Mouse (Mus musculus) hindbrain, embryonic 15.5 days (tissue): ENCODE results near the gene Krt17. TPM values are rescaled to one million over a fixed set of nuclear protein-coding genes. Genes with fewer than 3 reads are reported as not detected.
"Not testable (repeated sequence)": the region's sequence is repeated elsewhere in the genome, so short reads cannot be mapped to it uniquely, and the experiment has no call there.

ENCODE experiments used
- ATAC-seq: fragments of 200-750 bp; cut with Nextera tagmentation; 2 replicates; pipeline ENCODE4 v1.8.0; 2017; ENCODE audit warnings: low read depth, moderate number of reproducible peaks, moderate TSS enrichment; ENCODE audit not compliant: low FRiP score
- H3K27ac ChIP-seq: fragments of 300-500 bp; sonication (generic); replicated peaks from 2 replicates; pipeline ENCODE4 v1.5.1; 2015; ENCODE audit warnings: mild to moderate bottlenecking, inconsistent platforms
- H3K27me3 ChIP-seq: fragments of 300-500 bp; sonication (generic); 2 replicates; pipeline ENCODE4 v1.6.1; 2015; ENCODE audit warnings: control low read depth, inconsistent platforms
- H3K36me3 ChIP-seq: fragments of 300-500 bp; sonication (generic); 2 replicates; pipeline ENCODE4 v1.6.1; 2015; ENCODE audit warnings: control low read depth, inconsistent platforms
- H3K4me1 ChIP-seq: fragments of 300-500 bp; sonication (generic); replicated peaks from 2 replicates; pipeline ENCODE4 v1.6.1; 2015; ENCODE audit warnings: control low read depth, inconsistent platforms
- H3K4me2 ChIP-seq: fragments of 300-500 bp; sonication (generic); 2 replicates; pipeline ENCODE4 v1.6.1; 2015; ENCODE audit warnings: moderate library complexity, mild to moderate bottlenecking, inconsistent platforms
- H3K4me3 ChIP-seq: fragments of 300-500 bp; sonication (generic); 2 replicates; pipeline ENCODE4 v1.5.1; 2015; ENCODE audit warnings: mild to moderate bottlenecking, inconsistent platforms
- H3K9ac ChIP-seq: fragments of 300-500 bp; sonication (generic); 2 replicates; pipeline ENCODE4 v1.6.1; 2015; ENCODE audit warnings: inconsistent platforms
- H3K9me3 ChIP-seq: fragments of 300-500 bp; sonication (generic); 2 replicates; pipeline ENCODE4 v1.6.1; 2016; ENCODE audit warnings: control low read depth, inconsistent platforms
- WGBS: fragments of 180-500 bp; shearing (Covaris S2); methylation state at CpG from one replicate; pipeline ENCODE4 v1.1.7; 2015; 5-methylcytosine and 5-hydroxymethylcytosine counted together
- polyA plus RNA-seq: library from polyadenylated mRNA; unstranded; fragments of >200 nt; fragmentation: Nextera tagmentation; extraction: Ambion mirVana; gene quantifications from 2 replicates; pipeline ENCODE4 v1.2.1, GENCODE M21; 2015

Krt17 gene
- polyA plus RNA-seq, 1 experiment from 2014 or later = 0.18 TPM

- no peak overlapping the region for H3K4me2 ChIP-seq
- no peak overlapping the region for H3K9ac ChIP-seq
- ATAC-seq = no peak
- no peaks in the 10 kb centered on the region for H3K27me3 ChIP-seq
- WGBS = 90% methylated on average over 9 of the region's 9 CpGs
- H3K4me1 ChIP-seq = no peaks in the 10 kb centered on the region
- H3K36me3 ChIP-seq = no peaks in the 10 kb centered on the region
- H3K27ac ChIP-seq = no peak overlapping the region
- H3K4me3 ChIP-seq = no peak overlapping the region
- H3K9me3 ChIP-seq = no peaks in the 10 kb centered on the region
Observed at GRCm38 (mm10) chr11:100259079-100259478, 1.8 kb downstream of the Krt17 start.

- Histone ChIP-seq H3K27ac (no peak overlapping the region), H3K27me3 (no peaks in the 10 kb centered on the region), H3K4me2 (no peak overlapping the region), H3K9ac (no peak overlapping the region), H3K4me3 (no peak overlapping the region), H3K9me3 (no peaks in the 10 kb centered on the region), H3K4me1 (no peaks in the 10 kb centered on the region), H3K36me3 (no peaks in the 10 kb centered on the region)
- ATAC-seq = no peak
- WGBS = 88% methylated on average over 1 of the region's 1 CpGs
Observed at GRCm38 (mm10) chr11:100257967-100258366, 2.9 kb downstream of the Krt17 start.

GRCm38 (mm10) chr11:100255514-100255913, 5.3 kb downstream of the Krt17 start:
- Histone ChIP-seq H3K9me3 (no peaks in the 10 kb centered on the region), H3K4me3 (no peak overlapping the region), H3K4me2 (no peak overlapping the region), H3K9ac (no peak overlapping the region), H3K4me1 (no peaks in the 10 kb centered on the region), H3K27ac (no peak overlapping the region), H3K36me3 (no peaks in the 10 kb centered on the region), H3K27me3 (no peaks in the 10 kb centered on the region)
- 95% methylated on average over 6 of the region's 6 CpGs for WGBS
- no peak for ATAC-seq

- Histone ChIP-seq H3K4me2 (no peak overlapping the region), H3K27me3 (no peaks in the 10 kb centered on the region), H3K4me3 (no peak overlapping the region), H3K36me3 (no peaks in the 10 kb centered on the region), H3K4me1 (no peaks in the 10 kb centered on the region), H3K9me3 (no peaks in the 10 kb centered on the region), H3K27ac (no peak overlapping the region), H3K9ac (no peak overlapping the region)
- WGBS = 77% methylated on average over 5 of the region's 5 CpGs
- ATAC-seq = no peak
Observed at GRCm38 (mm10) chr11:100254360-100255090, 6.3 kb downstream of the Krt17 start.

GRCm38 (mm10) chr11:100248852-100249465, 11.9 kb downstream of the Krt17 start, which contains the start of gene Krt16:
Gene Krt16 (minus strand): TSS chr11:100248902.
- ATAC-seq = no peak
- H3K9me3 ChIP-seq = no peaks in the 10 kb centered on the region
- H3K4me2 ChIP-seq = no peak within 1 kb of the TSS
- WGBS = 91% methylated on average over 7 of the region's 7 CpGs
- H3K36me3 ChIP-seq = no peaks in the 10 kb centered on the region
- H3K27me3 ChIP-seq = no peaks in the 10 kb centered on the region
- no peak within 1 kb of the TSS for H3K4me3 ChIP-seq
- H3K4me1 ChIP-seq = no peaks in the 10 kb centered on the region
- H3K27ac ChIP-seq = no peak within 1 kb of the TSS
- H3K9ac ChIP-seq = no peak within 1 kb of the TSS

DNA sequence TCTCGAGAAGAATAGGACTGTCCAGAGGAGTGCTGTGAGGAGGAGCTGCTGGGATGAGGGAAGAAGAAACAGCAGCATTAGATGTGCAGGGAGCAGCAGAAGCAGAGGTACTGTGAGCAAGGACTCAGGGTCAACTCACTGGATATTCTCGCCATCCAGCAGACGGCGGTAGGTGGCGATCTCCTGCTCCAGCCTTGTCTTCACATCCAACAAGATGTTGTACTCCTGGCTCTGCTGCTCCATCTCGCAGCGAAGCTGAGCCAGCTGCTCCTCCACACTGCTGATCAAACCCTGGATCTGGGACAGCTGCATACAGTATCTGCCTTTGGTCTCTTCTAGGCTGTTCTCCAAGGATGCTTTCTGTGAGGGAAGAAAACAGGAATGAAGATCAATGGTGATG, 14.4 kb downstream of the Krt17 start:
- ATAC-seq = not testable (repeated sequence)
- 75% methylated on average over 7 of the region's 7 CpGs for WGBS

DNA sequence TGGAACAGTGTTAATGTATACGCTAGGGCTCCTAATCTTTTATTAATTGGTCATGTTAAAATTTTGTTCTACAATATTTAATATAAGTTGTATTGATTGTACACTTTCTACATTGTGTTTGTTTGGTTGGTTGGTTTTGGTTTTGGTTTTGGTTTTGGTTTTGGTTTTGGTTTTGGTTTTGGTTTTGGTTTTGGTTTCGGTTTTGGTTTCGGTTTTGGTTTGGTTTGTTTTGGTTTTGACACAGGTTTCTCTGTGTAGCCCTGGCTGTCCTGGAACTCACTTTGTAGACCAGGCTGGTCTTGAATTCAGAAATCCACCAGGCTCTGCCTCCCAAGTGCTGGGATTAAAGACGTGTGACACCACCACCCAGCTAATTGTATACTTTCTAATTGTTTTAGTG, 20.6 kb downstream of the Krt17 start:
- not testable (repeated sequence) for H3K27me3 ChIP-seq, H3K9ac ChIP-seq, ATAC-seq, H3K4me3 ChIP-seq, H3K4me1 ChIP-seq, H3K36me3 ChIP-seq, H3K4me2 ChIP-seq, H3K27ac ChIP-seq
- 0 out of 2 replicates have a peak, but pooled peaks cover 11% of the 10 kb centered on the region for H3K9me3 ChIP-seq
- WGBS = 91% methylated on average over 4 of the region's 4 CpGs

More for the DNA sequence above, 14.4 kb downstream of the Krt17 start:
- H3K27me3 ChIP-seq, H3K9ac ChIP-seq, H3K4me2 ChIP-seq, H3K4me1 ChIP-seq, H3K9me3 ChIP-seq, H3K4me3 ChIP-seq, H3K27ac ChIP-seq, H3K36me3 ChIP-seq: not testable (repeated sequence)

DNA sequence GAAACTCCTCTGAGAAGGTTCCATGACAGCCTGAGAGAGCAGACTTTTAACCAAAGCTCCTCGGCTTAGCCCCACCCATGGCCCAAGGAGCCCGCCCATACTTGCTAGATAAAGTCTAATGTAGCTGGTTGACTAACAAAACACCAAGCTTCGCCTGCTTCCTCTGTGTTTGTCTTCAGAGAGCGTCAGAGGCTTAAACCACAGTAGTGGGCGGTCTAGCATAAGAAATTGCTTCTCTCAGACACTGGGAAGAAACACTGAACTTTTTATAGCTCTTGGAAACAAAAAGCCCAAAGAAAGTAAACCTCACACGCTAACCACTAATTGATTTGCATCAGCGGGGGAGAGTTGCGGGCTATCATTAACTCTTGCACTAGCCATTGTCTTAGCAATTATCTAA, 39.1 kb downstream of the Krt17 start:
- Histone ChIP-seq H3K9me3 (peaks cover 7% of the 10 kb centered on the region; the same call in 1 of the 2 replicates), H3K9ac (no peak overlapping the region), H3K27ac (no peak overlapping the region), H3K36me3 (no peaks in the 10 kb centered on the region), H3K4me2 (no peak overlapping the region), H3K4me3 (no peak overlapping the region), H3K4me1 (no peaks in the 10 kb centered on the region), H3K27me3 (no peaks in the 10 kb centered on the region)
- WGBS = 64% methylated on average over 8 of the region's 8 CpGs
- ATAC-seq = no peak

GRCm38 (mm10) chr11:100219304-100219703, 41.5 kb downstream of the Krt17 start:
- H3K4me2 ChIP-seq = no peak overlapping the region
- H3K9me3 ChIP-seq = no peaks in the 10 kb centered on the region
- H3K36me3 ChIP-seq = no peaks in the 10 kb centered on the region
- no peak overlapping the region for H3K4me3 ChIP-seq
- 93% methylated on average over 4 of the region's 4 CpGs for WGBS
- ATAC-seq = no peak
- H3K9ac ChIP-seq = no peak overlapping the region
- H3K27ac ChIP-seq = no peak overlapping the region
- no peaks in the 10 kb centered on the region for H3K4me1 ChIP-seq
- H3K27me3 ChIP-seq = no peaks in the 10 kb centered on the region

- no peaks in the 10 kb centered on the region for H3K4me1 ChIP-seq
- H3K4me2 ChIP-seq = no peak overlapping the region
- H3K9ac ChIP-seq = no peak overlapping the region
- no peak overlapping the region for H3K4me3 ChIP-seq
- no peaks in the 10 kb centered on the region for H3K36me3 ChIP-seq
- no peaks in the 10 kb centered on the region for H3K9me3 ChIP-seq
- whole genome bisulfite sequencing = 68% methylated on average over 6 of the region's 6 CpGs
- no peak overlapping the region for H3K27ac ChIP-seq
- H3K27me3 ChIP-seq = no peaks in the 10 kb centered on the region
- no peak for ATAC-seq
Observed at GRCm38 (mm10) chr11:100208542-100208941, 52.3 kb downstream of the Krt17 start.

- no peak within 1 kb of the TSS for H3K4me3 ChIP-seq
- H3K9ac ChIP-seq = no peak within 1 kb of the TSS
- no peaks in the 10 kb centered on the region for H3K27me3 ChIP-seq
- ATAC-seq = no peak
- 90% methylated on average over 8 of the region's 8 CpGs for WGBS
- no peaks in the 10 kb centered on the region for H3K9me3 ChIP-seq
- no peak within 1 kb of the TSS for H3K4me2 ChIP-seq
- H3K4me1 ChIP-seq = no peaks in the 10 kb centered on the region
- H3K27ac ChIP-seq = no peak within 1 kb of the TSS
- no peaks in the 10 kb centered on the region for H3K36me3 ChIP-seq
Observed at GRCm38 (mm10) chr11:100207498-100207897, 53.3 kb downstream of the Krt17 start, which contains the start of gene Krt14. Gene Krt14 (minus strand): TSS chr11:100207548.
